Mouse (Mus musculus) heart, postnatal 36 days (tissue): Measurements from ENCODE around the gene Vps33b. TPM values are rescaled to one million over a fixed set of nuclear protein-coding genes. Genes with fewer than 3 reads are reported as not detected.
"Not testable (repeated sequence)": the region's sequence is repeated elsewhere in the genome, so short reads cannot be mapped to it uniquely, and the experiment has no call there.

ENCODE experiments used
- DNase-seq, 2 experiments: peaks; one replicate each; pipeline ENCODE4 v3.0.0; 2021 to 2022
- intact Hi-C: fragments of 180-260 bp; cut with DNase I; formaldehyde crosslinking; loops from one replicate; pipeline ENCODE4 v1.15.1; 2025
- total RNA-seq, 2 experiments: library from RNA; stranded (reverse); gene quantifications; 2 replicates each; pipeline ENCODE4 v1.2.3; 2021

Gene Vps33b
- total RNA-seq, 2 experiments from 2014 or later: 6.2 to 7.2 TPM

DNA sequence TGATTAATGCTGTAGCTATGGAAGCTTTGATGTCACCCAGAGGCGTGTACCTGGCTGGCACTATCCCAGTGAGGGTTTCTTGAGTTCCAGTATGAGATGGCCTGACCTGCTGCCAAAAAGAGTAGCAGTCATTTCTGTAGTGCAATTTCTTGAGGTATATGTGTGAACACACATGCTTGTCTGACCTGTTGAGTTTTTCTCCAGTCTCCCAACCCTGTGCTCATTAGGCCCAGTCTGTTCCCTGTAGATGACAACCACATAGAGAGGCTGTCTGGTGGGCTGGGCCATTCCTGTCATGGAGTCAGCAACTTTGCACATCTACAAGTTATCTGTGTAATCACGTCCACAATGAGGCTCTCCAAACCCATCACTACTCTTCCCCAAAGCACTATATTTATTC is 46.3 kb downstream of the Vps33b start:
- no peak for DNase-seq
- intact Hi-C loops: no loop called here

DNA sequence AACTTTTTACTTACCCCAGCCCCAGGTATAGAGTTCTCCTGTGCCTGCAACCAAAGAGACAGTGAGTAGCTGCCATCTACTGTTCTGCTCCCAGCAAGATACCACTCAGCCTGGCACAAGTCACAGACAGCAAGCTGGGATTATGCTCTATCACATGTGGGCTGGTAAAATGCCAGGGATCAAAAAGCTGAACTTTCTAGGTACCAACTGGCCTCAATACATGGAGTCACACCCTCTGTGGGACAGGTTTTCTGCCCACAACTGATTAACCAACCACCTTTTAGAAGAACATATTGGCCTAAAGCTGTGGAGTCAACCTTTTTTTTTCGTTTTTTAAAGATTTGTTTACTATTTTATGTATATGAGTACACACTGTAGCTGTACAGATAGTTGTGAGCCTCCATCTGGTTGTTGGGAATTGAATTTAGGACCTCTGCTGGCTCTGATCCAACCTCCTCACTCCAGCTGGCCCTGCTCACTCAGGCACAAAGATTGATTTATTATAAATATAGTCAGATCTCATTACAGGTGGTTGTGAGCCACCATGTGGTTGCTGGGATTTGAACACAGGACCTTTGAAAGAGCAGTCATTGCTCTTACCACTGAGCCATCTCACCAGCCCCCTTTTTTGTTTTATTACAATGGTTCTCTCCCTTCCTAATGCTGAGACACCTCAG is 48.1 kb downstream of the Vps33b start:
- no peak for DNase-seq
- intact Hi-C loops: no loop called here

DNA sequence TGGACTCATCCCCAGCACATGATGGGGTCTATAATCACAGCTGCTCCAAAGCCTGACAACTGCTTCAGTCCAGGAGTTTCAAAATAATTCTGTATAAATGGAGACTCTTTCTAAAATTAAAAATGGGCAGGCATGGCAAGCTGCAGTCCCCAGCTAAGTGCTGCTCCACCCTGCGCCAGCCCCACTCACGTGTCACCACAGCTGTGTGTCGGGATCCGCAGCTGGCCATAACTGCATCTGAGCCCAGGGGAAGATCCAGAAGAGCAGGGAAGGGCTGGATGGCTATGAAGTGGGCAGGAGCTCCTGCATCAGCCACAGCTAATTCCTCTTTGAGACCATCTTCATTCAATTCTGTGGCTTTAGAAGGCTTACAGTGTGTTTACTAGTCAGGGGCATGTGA is 49.2 kb downstream of the Vps33b start:
- intact Hi-C loops: no loop called here
- no peak for DNase-seq

DNA sequence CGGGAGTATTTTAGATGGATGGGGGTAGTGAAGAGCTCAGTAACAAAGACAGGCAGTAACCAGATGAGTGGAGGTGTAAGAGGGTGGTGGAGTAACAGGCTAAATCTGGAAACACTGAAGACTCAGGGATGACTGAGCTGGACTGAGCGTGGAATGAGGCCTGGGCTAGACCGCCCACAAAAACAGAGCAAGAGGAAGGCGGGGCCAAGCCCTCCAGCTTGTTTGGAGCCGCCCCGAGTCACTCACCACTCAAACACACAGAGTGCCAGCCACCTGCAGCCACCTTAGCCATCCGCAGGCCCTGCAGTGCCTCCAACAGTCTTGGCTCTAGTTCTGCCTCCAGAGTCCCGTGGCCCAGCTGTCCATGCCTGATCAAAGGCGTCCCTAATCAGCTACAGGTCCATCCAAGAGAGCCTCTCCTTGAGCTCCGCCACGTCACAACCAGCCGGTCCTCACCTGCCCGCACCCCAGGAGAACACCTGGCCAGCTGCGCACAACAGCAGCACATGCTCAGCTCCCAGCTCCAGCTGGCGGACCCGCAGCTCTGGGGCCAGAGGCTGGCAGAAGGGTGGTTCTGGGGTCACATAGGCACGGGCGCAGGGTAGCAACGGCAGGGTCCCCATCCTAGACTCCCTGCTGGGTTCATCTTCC is 50.5 kb downstream of the Vps33b start:
- no peak for DNase-seq
- intact Hi-C loops: no loop called here

DNA sequence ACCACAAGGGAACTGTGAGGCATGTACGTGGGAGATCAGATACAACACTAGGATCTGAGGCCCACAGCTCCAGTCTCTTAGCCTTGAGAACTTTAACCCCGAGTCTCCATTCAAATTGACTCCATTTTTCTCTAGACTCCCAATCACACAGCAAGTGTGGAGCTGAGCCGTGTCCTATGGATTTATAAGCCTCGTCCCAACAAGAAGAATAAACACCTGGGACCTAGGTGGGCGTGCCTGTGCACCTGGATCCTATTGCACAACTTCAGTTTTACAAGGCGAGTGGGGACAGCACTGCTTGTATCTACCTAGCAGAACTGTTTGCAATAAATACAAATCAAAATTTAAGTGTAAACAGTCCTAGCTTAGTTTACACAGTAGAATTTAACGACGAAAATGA is 53.9 kb downstream of the Vps33b start:
- intact Hi-C loops: no loop called here

DNA sequence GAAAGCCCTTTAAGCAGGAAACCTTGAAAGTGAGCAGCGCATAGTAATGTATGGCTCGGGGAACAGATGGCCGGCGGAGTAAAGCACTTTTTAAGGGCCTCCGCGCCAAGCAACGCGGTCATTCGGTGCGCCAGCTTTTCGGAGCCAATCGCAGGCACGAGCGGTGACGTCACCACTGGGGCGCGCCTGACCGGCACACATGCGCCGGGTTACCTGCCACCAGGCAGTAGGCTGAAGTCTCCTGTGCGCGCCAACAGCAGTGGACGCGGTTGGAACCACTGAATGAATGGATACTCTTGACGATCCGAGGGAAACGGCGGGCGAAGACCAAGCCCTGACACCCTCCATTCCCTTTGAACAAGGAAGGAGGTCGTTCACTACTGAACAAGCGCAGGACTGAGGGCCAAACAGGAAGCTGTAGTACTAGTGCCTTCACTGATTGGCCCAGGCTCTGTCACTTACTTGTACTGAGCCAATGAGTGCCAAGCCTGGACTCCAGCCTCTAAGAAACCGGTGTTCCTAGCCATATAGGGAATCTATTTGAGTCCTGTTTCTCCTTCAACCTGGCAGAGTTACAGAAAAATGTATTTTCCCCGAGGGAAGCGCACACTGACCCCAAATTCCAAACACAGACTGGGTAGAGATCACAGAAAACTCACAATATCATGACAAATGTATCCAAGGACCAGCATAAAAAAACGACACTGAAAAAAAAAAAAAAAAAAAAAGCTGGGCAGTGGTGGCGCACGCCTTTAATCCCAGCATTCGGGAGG is 54.8 kb downstream of the Vps33b start, which contains the start of gene Rccd1:
Gene Rccd1, minus strand, starts transcription at position 412 of the 773 bp plus-strand sequence.
- intact Hi-C loops: loop anchor here (2.0 kb wide), 1 partner anchor 55 kb away; the partner anchor contains the start of gene Vps33b
- DNase-seq: peak; percentile 94 to 96

More for the DNA sequence above, 53.9 kb downstream of the Vps33b start:
- no peak for DNase-seq

DNA sequence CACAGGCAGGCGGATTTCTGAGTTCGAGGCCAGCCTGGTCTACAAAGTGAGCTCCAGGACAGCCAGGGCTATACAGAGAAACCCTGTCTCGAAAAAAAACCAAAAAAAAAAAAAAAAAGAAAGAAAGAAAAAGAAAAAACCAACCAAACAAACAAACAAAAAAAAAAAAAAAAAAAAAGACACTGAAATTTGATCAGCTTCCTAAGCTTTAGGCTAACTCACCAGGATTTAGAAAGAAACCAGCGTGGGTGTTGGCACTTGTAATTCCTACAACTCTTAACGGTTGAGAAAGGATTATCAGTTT is 55.3 kb downstream of the Vps33b start:
- DNase-seq: not testable (repeated sequence)
- intact Hi-C loops: loop anchor here (2.0 kb wide), 1 partner anchor 56 kb away; the partner anchor contains the start of gene Vps33b

DNA sequence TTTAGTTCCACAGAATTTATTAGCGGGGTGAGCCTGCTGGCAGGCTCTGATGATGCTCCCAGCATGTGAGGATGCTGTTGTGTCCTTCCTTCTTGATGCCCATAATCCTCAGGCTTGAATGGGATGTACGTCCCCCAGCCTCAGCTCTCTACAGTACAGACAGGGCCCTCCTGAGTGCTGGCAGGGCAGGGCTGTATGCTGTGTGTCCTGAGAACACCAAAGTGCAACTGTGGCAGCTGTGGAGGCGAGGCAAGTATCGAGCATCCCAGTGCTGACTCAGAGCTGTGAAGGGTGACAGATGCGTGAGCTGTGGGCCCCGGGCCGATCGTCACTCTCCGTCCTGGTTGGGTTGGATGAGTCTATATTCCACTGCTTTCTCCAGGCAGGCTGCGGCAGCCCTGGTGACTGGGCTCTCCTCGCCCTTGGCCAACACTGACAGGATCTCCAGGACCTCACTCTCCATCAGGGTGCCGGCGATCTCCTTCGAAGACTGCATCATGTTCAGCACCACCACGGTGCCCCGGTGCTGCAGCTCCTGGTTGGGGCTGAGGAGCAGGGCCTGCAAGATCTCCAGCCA is 55.9 kb downstream of the Vps33b start:
- intact Hi-C loops: loop anchor here (2.0 kb wide), 1 partner anchor 57 kb away; the partner anchor contains the start of gene Vps33b
- no peak for DNase-seq

DNA sequence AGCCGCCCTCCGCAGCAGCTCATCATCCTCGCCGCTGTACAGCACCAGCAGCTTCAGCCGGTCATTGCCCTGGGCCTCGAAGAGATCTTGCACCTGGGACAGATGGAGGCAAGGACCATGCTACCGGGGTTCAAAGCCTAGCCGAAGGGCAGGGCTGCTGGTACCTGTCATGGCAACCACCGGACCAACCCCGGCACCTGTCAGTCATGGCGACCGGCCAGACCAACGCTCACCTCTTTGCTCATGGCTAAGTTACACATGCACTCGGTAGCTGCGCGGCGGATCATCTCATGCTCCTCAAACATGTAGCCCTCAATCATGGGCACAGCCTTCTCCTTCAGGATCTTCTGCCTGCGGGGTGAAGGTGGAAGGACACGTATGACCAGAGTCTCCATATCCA is 56.6 kb downstream of the Vps33b start:
- DNase-seq: no peak
- intact Hi-C loops: no loop called here

DNA sequence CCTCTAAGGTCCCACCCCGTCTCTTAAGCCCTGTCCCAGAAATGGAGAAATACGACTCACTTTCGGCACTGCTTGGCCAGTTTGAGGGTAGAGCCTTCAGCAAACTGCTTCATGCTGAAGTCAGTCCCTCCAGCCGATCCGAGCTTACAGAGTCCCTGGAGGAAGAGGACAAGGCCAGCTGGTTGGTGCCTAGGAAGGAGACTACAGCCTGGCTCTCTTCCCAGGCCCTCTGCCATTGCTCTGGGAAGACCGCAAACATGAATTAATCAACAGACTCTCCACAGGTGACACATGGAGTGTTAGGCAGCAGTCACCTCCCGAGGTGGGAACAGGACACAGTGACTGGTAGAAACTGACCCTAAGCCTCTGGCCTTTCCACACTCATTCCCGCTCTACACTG is 60.8 kb downstream of the Vps33b start:
- intact Hi-C loops: no loop called here
- no peak for DNase-seq

DNA sequence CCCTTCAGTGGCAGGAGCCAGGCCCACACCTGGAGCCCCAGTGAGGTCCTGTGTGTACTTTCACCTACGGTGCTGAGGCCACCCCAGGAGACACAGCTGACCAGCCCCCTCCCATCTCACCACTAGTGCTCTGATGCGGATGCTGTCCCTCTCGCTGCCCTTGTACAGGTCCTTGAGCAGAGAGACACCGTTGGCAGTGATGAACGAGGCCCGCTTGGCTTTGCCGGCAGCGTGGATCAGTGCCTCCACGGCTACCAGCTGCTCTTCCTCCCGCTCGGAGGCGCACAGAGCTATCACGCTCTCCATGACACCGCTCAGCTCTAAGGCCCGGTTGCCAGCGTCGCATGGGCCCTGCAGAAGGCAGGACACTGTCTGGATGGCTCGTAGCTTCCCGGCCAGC is 62.0 kb downstream of the Vps33b start:
- DNase-seq: no peak
- intact Hi-C loops: no loop called here

DNA sequence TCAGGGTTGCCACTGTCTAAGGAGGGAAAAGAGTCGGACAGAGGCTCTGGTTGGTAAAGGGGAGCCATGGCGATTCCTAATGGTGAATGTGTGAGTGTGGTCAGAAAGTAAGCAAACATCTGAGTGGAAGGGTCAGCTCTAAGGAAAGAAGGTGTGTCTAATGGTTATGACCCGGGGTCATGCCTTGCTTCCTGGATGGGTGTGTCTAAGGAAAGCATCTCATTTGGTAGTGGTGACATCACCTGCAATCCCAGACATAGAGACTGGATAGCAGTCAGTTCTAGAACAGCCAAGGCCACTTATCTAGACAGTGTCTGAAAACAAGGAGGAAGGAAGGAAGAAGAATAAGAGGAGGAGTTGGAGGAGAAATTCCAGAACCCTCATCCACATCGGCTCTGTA is 65.4 kb downstream of the Vps33b start:
- intact Hi-C loops: no loop called here
- no peak for DNase-seq

DNA sequence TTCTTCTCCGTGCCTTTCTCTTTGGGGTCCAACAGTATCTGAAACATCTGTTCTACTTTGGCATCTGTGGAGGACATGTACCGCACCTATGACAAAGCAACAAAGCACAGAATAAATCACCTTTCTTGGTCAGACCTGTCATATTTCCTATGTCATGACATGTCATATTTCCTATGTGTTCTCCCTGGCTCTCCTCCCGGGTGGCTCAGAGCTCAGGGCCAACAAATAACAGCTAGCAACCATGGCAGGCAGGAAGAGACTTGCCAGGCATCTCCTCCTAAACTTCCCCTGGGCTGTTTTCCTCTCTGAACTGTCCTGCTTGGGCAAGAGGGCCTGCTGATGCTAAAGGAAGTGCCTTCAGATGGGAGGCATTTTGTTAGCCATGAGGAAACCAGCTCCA is 67.5 kb downstream of the Vps33b start:
- no peak for DNase-seq
- intact Hi-C loops: no loop called here

DNA sequence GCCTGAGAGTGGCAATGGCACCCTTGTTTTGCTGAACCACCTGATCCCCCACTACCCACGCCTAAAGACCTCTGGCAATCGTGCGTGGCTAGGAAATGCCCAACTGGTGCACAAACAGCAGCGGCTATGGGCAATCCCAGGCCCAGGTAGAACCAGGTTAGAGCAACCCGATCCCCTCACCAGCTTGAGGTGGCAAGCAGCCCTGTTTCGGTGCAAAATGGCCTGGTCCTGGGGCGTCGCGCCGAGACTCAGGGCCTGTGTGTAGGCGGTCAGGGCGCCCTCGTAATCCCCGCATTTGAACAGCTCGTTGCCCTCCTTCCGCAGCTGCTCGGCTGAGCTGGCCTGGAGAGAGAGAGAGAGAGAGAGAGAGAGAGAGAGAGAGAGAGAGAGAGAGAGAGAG is 69.9 kb downstream of the Vps33b start:
- intact Hi-C loops: no loop called here
- peak; percentile 23 to 33 for DNase-seq

DNA sequence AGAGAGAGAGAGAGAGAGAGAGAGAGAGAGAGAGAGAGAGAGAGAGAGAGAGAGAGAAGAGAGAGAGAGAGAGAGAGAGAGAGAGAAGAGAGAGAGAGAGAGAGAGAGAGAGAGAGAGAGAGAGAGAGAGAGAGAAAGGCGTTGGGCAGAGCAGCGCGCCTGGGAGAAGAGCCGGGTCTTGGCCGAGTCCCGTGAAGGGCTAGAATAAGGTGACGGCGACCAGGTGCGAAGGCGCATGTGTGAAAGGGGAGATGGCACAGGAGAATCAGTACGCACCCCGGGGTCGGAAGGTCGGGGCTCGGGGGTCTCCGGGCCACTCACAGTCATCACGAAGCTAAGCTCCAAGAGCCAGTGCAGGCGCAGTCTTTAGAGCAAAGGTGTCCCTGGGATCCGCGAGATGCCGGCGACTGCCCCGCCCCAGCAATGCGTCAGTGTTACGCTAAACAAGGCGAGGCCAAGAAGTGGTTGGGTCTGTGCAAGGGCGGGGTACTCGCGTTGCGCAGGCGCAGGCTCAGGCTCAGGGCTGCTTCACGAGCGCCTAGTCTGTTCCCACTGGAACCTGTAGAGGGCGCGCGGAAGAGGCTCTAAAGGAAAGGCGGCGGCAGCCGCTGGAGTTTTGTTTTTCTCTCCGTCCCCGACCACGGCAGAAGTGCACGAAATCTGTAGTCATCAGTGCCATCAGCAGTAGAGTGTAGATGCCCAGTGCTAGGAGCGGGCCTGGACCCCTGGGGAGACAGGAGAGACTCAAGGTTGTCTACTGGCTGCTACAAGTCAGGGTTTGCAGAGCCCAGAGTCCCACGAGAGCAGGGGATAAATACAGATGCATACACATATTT is 70.6 kb downstream of the Vps33b start:
- intact Hi-C loops: no loop called here
- peak; percentile 98 for DNase-seq

DNA sequence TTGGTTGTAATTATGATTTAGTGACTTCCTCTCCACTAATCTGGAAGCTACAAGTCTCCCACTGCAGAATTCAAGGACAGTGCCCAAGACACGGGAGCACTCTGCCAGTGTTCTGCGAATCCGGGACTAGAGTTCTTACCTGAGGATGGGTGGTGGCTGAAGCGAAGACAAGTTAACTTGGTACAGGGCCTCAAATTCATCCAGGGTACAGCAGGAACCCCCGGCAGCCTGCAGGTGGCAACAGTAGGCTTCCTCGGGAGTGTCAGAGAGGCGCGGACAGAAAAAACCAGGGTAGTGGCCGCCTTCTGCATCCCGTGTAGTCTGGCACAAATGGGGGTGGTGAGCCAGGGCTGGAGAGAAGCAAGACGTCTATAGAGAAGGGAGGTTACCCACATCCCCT is 71.3 kb downstream of the Vps33b start, which contains the start of gene Unc45a:
Gene Unc45a, minus strand, starts transcription at position 213 of the 400 bp plus-strand sequence.
- DNase-seq: peak; percentile 65 to 69
- intact Hi-C loops: loop anchor here (1.0 kb wide), 1 partner anchor 30 kb away; no protein-coding TSS in a partner anchor
